Mouse (Mus musculus): Measurements from ENCODE around the gene Galnt14. TPM values are rescaled to one million over a fixed set of nuclear protein-coding genes. Genes with fewer than 3 reads are reported as not detected.

Gene Galnt14
- polyA plus RNA-seq, 2 experiments, result 0.03 to 0.08 TPM

DNA sequence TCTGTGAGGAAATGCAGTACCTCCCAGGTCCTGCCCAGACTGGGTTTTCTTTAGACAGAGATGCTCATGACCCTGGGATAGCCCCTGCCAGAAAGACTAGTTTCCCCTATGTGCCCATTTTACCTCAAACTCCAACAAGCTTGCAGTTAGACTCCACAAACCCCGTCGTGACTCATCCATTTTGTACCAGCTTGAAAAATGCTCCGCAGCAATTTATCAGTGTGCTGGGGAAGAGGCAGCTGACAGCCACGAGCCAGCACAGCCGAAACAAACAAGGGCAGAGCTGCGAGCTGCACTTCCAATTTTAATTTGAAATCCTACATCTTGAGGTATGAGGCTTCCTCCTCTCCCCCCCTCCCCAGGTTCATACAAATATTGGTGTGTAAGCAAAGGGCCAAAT is 60.9 kb downstream of the Galnt14 start:
- Histone ChIP-seq H3K4me2 (ENCODE audit: low read depth) (no peak overlapping the region), H3K9ac (replicated peaks) (no peak overlapping the region), H3K4me3 (ENCODE audit: insufficient read depth in 1 of 2, low read depth in 2 of 2, low read length in 2 of 2) (no peak overlapping the region), H3K36me3 (replicated peaks; ENCODE audit: control insufficient read depth, insufficient read depth, low read depth) (no peaks in the 10 kb centered on the region), H3K9me3 (ENCODE audit: control insufficient read depth, low read length) (no peaks in the 10 kb centered on the region), H3K27ac (no peak overlapping the region), H3K4me1 (replicated peaks; ENCODE audit: control insufficient read depth in 2 of 2, insufficient read depth in 2 of 2, low read length in 1 of 2) (no peaks in the 10 kb centered on the region), H3K27me3 (ENCODE audit: control insufficient read depth, insufficient read depth, low read length) (no peaks in the 10 kb centered on the region)
- no peak for TF ChIP-seq CTCF (IDR thresholded peaks at IDR 0.05; ENCODE audit: low read depth)
- TF ChIP-seq EP300 (IDR thresholded peaks at IDR 0.05; ENCODE audit: low read depth), result no peak
- DNase-seq (ENCODE audit: low read depth in 3 of 3, low spot score in 3 of 3), result no peak
- ATAC-seq (ENCODE audit: insufficient read depth), result no peak
- 52% methylated on average over 6 of the region's 6 CpGs for WGBS (ENCODE audit: insufficient replicate concordance)

DNA sequence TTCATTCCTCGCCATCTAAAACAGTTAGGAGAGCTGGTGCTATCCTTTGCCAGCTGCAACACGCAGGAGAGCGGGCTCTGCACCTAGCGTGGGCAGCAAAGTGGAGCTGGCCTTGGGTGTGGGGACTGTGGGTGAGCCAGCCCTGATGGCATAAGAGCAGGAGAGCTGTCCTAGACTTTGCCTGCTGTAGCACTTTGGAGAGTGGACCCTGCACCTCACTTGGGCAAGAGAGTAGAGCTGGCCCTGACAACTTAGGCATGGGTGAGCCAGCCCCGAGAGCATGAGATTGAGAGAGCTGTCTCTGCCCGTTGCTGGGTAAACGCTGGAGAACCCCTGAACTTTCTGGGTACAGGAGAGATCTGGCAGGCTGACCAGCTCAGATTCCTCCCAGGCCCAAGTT is 68.6 kb downstream of the Galnt14 start:
- ATAC-seq (ENCODE audit: insufficient read depth), result no peak
- TF ChIP-seq CTCF (IDR thresholded peaks at IDR 0.05; ENCODE audit: low read depth), result no peak
- H3K4me2 ChIP-seq (ENCODE audit: low read depth), result no peak overlapping the region
- WGBS (ENCODE audit: insufficient replicate concordance), result 61% methylated on average over 7 of the region's 7 CpGs
- H3K27ac ChIP-seq, result no peak overlapping the region
- no peaks in the 10 kb centered on the region for H3K36me3 ChIP-seq (replicated peaks; ENCODE audit: control insufficient read depth, insufficient read depth, low read depth)
- no peak overlapping the region for H3K9ac ChIP-seq (replicated peaks)
- no peaks in the 10 kb centered on the region for H3K27me3 ChIP-seq (ENCODE audit: control insufficient read depth, insufficient read depth, low read length)
- H3K4me1 ChIP-seq (replicated peaks; ENCODE audit: control insufficient read depth in 2 of 2, insufficient read depth in 2 of 2, low read length in 1 of 2), result no peaks in the 10 kb centered on the region
- H3K4me3 ChIP-seq (ENCODE audit: insufficient read depth in 1 of 2, low read depth in 2 of 2, low read length in 2 of 2), result no peak overlapping the region
- no peaks in the 10 kb centered on the region for H3K9me3 ChIP-seq (ENCODE audit: control insufficient read depth, low read length)
- no peak for DNase-seq (ENCODE audit: low read depth in 3 of 3, low spot score in 3 of 3)

DNA sequence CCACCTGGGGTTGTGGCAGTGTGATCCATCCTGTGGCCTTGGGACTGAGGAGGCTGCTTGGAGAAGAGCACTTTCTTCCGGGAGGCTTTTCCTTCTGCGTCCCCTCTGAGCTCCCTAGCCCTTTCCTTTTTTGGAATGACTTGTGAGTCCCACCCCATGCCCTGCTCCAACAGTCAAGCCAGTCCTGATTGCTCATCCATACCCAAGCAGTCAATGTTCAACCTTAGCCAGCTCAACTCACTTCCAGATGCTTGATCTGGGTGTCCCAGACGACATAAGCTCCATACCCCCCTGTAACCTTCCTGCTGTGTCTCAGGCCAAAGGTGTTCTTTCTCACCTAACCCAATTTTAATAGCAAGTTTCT is 70.2 kb downstream of the Galnt14 start:
- WGBS (ENCODE audit: insufficient replicate concordance), result 47% methylated on average over 3 of the region's 3 CpGs
- no peak overlapping the region for H3K9ac ChIP-seq (replicated peaks)
- no peak for ATAC-seq (ENCODE audit: insufficient read depth)
- DNase-seq (ENCODE audit: low read depth in 3 of 3, low spot score in 3 of 3), result no peak
- H3K27ac ChIP-seq, result no peak overlapping the region
- H3K4me3 ChIP-seq (ENCODE audit: insufficient read depth in 1 of 2, low read depth in 2 of 2, low read length in 2 of 2), result no peak overlapping the region
- H3K9me3 ChIP-seq (ENCODE audit: control insufficient read depth, low read length), result no peaks in the 10 kb centered on the region
- no peaks in the 10 kb centered on the region for H3K36me3 ChIP-seq (replicated peaks; ENCODE audit: control insufficient read depth, insufficient read depth, low read depth)
- TF ChIP-seq CTCF (IDR thresholded peaks at IDR 0.05; ENCODE audit: low read depth) (no peak), EP300 (IDR thresholded peaks at IDR 0.05; ENCODE audit: low read depth) (no peak)
- H3K27me3 ChIP-seq (ENCODE audit: control insufficient read depth, insufficient read depth, low read length), result no peaks in the 10 kb centered on the region
- H3K4me2 ChIP-seq (ENCODE audit: low read depth), result no peak overlapping the region
- H3K4me1 ChIP-seq (replicated peaks; ENCODE audit: control insufficient read depth in 2 of 2, insufficient read depth in 2 of 2, low read length in 1 of 2), result no peaks in the 10 kb centered on the region

DNA sequence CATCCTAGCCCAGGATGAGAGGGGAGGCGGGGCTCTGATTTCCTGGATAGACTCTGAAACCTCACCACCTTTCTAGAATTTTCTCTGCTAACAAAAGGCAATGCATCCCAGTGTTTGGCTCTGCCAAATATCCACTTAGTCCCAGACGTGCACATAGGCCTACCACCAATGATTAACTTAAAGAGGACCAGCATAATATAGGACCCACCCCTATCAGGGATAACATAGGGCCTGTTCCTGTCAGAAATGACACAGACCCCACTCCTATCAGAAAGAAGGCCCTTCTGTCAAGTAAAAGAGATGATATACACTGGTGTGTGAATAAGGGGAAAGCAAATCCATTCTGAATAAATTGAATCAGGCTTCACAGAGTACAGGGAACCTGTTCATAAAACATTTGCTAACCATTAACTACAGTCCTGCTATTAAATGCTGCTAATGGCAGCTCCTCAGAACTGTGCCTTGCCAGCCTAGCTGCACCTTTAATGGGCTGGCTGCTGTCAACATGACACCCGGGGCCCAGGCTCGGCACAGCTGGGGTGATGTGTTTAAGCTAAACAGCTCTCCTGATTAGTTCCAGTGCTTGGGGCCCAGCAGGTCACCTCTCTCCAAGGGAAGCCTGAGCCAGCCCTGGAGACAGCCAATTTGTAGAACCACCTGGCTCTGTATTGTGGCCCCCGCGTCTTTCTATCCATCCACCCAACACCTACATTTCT is 70.7 kb downstream of the Galnt14 start:
- H3K9me3 ChIP-seq (ENCODE audit: control insufficient read depth, low read length), result no peaks in the 10 kb centered on the region
- H3K27me3 ChIP-seq (ENCODE audit: control insufficient read depth, insufficient read depth, low read length), result no peaks in the 10 kb centered on the region
- no peak for ATAC-seq (ENCODE audit: insufficient read depth)
- no peak overlapping the region for H3K4me2 ChIP-seq (ENCODE audit: low read depth)
- no peaks in the 10 kb centered on the region for H3K36me3 ChIP-seq (replicated peaks; ENCODE audit: control insufficient read depth, insufficient read depth, low read depth)
- no peaks in the 10 kb centered on the region for H3K4me1 ChIP-seq (replicated peaks; ENCODE audit: control insufficient read depth in 2 of 2, insufficient read depth in 2 of 2, low read length in 1 of 2)
- H3K9ac ChIP-seq (replicated peaks), result no peak overlapping the region
- no peak overlapping the region for H3K4me3 ChIP-seq (ENCODE audit: insufficient read depth in 1 of 2, low read depth in 2 of 2, low read length in 2 of 2)
- no peak overlapping the region for H3K27ac ChIP-seq
- TF ChIP-seq EP300 (IDR thresholded peaks at IDR 0.05; ENCODE audit: low read depth) (no peak), CTCF (IDR thresholded peaks at IDR 0.05; ENCODE audit: low read depth) (no peak)
- 43% methylated on average over 6 of the region's 6 CpGs for WGBS (ENCODE audit: insufficient replicate concordance)
- no peak for DNase-seq (ENCODE audit: low read depth in 3 of 3, low spot score in 3 of 3)

DNA sequence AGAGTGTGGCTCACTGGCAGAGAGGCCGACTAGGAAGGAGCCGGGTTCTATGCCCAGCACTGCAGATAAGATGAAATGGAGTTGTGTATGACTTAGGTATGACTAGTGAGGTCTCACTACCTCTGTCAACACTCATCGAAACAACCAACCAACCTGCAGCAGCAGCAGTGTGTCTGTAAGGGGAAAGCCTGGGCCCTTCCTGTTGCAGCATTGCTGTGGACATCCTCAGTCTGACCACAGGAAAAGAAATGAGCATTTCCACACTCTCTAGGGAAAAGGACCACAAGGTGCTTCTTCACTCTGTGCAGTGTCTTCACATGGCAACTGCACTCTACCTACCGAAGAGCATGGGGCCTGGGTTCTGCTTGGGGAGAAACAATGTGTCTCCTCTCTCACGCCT is 73.3 kb downstream of the Galnt14 start:
- no peak for ATAC-seq (ENCODE audit: insufficient read depth)
- H3K4me3 ChIP-seq (ENCODE audit: insufficient read depth in 1 of 2, low read depth in 2 of 2, low read length in 2 of 2), result no peak overlapping the region
- H3K9me3 ChIP-seq (ENCODE audit: control insufficient read depth, low read length), result no peaks in the 10 kb centered on the region
- H3K4me1 ChIP-seq (replicated peaks; ENCODE audit: control insufficient read depth in 2 of 2, insufficient read depth in 2 of 2, low read length in 1 of 2), result no peaks in the 10 kb centered on the region
- TF ChIP-seq EP300 (IDR thresholded peaks at IDR 0.05; ENCODE audit: low read depth) (no peak), CTCF (IDR thresholded peaks at IDR 0.05; ENCODE audit: low read depth) (no peak)
- no peaks in the 10 kb centered on the region for H3K36me3 ChIP-seq (replicated peaks; ENCODE audit: control insufficient read depth, insufficient read depth, low read depth)
- no peak overlapping the region for H3K4me2 ChIP-seq (ENCODE audit: low read depth)
- no peak for DNase-seq (ENCODE audit: low read depth in 3 of 3, low spot score in 3 of 3)
- H3K27ac ChIP-seq, result no peak overlapping the region
- no peak overlapping the region for H3K9ac ChIP-seq (replicated peaks)
- 63% methylated on average over 5 of the region's 5 CpGs for WGBS (ENCODE audit: insufficient replicate concordance)
- H3K27me3 ChIP-seq (ENCODE audit: control insufficient read depth, insufficient read depth, low read length), result no peaks in the 10 kb centered on the region

Measured in liver, embryonic 14.5 days (tissue).